Mouse (Mus musculus): ENCODE measurements around the gene Fam84a.

DNA sequence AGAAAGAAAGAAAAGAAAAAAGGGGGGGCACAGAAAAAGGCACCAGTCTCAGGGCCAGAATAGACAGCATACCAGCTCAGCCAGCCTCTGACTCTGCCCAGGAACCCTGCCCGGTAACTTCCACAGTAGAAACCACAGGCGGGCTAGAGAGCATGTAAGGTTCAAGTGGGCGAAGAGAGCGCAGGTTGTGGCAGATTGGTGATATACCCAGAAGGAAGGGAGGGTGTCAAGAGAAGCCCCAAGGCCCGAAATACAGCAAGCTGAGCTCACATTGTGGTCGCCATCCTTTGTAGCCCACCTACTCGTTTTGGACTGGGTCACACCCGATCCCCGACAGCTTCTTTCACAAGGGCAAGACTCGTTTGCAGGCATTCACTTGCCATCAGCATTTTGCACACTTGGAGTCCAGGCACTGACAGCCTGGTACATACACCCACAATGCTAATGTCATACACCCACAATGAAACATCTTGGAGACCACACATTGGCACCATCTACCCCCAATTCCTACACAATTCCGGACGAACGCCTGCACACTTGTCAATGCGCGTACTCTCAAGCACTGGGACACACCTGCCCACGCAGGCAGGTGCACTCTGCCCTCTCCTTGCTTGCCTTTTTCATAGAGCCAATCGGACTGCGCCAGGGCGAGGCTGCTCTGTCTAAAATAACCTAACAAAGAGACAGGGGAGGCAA, 770 bp downstream of the Fam84a start:
- no peak for TF ChIP-seq FLI1 (IDR thresholded peaks at IDR 0.05; ENCODE audit: low read length)
- no peak for TF ChIP-seq GATA1 (IDR thresholded peaks at IDR 0.05; ENCODE audit: borderline replicate concordance, low read length)

Measured in megakaryocyte, embryonic 14.5 days (primary cell).